Mouse (Mus musculus) kidney, adult 2 months (tissue): ENCODE results near the gene Ceacam20.

Experiments
- CTCF ChIP-seq: fragments of 200-500 bp; conservative IDR thresholded peaks from 2 replicates; pipeline ENCODE4 v1.5.1; 2011; ENCODE audit warnings: low read depth, mild to moderate bottlenecking, control low read depth, low read length, moderate library complexity, mixed read lengths; ENCODE audit not compliant: insufficient read depth, insufficient read length
- POLR2A ChIP-seq: fragments of 200-500 bp; IDR thresholded peaks from one replicate; pipeline ENCODE4 v1.6.1; 2011; ENCODE audit warnings: low read depth, low read length, control low read depth

DNA sequence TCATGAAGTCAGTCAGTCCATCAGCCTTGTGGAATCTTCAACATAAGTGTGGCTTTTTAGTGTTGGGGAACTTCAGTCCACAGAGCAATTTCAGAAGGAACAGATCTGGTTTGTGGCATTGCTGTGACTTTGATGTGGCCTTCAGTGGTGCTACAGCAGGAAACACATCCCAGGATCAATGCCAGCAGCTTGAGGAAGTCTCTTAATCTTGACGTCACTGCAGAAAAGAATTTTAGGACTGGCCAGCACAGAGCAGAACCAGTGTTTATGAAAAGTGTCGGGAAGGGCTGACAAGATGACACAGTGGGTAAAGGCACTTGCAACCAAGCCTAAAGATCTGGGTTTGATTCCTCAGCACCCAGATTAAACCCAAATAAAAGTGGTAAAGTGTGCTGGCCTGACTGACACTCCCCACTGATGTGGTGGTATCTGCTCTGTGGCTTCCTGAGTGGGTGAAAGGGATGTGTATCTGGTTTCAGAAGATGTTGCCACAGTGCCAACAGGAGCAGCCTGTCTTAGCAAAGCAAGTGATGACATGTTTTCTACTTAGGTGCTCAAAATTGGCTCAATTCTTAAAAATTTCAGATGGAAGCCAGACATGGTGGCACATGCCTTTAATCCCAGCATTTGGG lies 38.2 kb upstream of the Ceacam20 start:
- no peak for TF ChIP-seq CTCF
- TF ChIP-seq POLR2A = no peak
